21 mouse cellular contexts compared by ENCODE assay signal in the genomic region with DNA sequence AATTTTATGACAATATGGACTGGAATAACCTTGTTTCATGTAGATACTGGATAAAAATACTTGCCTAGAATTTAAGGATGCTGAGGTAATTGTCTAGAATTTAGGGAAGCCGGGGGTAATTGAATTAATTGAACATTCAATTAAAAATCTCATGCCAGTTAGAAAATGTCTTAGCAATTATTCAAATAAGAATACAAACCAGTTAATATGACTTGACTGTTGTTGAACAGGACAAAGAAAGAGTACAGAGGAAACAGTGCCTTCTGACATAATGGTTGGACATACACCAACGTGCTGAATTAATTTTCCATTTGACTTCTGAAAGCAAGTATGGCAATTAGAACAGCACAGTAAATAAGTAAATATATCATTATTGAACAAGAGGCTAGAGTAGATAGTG.
"Had no signal": no experiment of that assay in that cellular context is flagged by ENCODE, and none has a peak within 500 bp of the region (broad histone marks: within the 10 kb centered on the region; RNA-seq: fewer than 3 reads in every experiment).

No protein-coding gene starts in this region.

- ATAC-seq: hindbrain, embryonic 16.5 days; hindbrain, postnatal 0 days; inflammation-experienced regulatory T-cells, adult 6 months; intestine, embryonic 15.5 days; intestine, embryonic 16.5 days; intestine, postnatal 0 days had no signal

- DNase-seq: heart, postnatal 10 days; heart, postnatal 14 days; heart, postnatal 36 days; heart, postnatal 4 days; kidney, adult 11 months; kidney, adult 18-20 months; kidney, adult 2 months; kidney, adult 8-10 months; kidney, adult 9 months; kidney, postnatal 14 days; kidney, postnatal 25 days; kidney, postnatal 36 days; kidney, postnatal 4 days; layer of hippocampus, adult 9-11 months; layer of hippocampus, postnatal 36 days had no signal
